Mouse (Mus musculus) lung, postnatal 36 days (tissue): ENCODE data around the gene Adm2.

Experiments used
- DNase-seq: peaks from one replicate; pipeline ENCODE4 v3.0.0; 2022; ENCODE audit warnings: mixed read lengths

The Adm2 gene

GRCm38 (mm10) chr15:89313359-89313758, 9.2 kb upstream of the Adm2 start:
- no peak for DNase-seq

- no peak for DNase-seq
Observed at GRCm38 (mm10) chr15:89314107-89314506, 8.4 kb upstream of the Adm2 start.

- no peak for DNase-seq
Observed at GRCm38 (mm10) chr15:89314511-89315189, 7.9 kb upstream of the Adm2 start.

- DNase-seq: peak; percentile 99
Observed at GRCm38 (mm10) chr15:89315190-89315731, 7.3 kb upstream of the Adm2 start, which contains the start of gene Sbf1. Gene Sbf1 (minus strand): TSS chr15:89315311.

GRCm38 (mm10) chr15:89316146-89316545, 6.4 kb upstream of the Adm2 start:
- peak; percentile 25 for DNase-seq

- DNase-seq: no peak
Observed at GRCm38 (mm10) chr15:89321264-89321663, 1.3 kb upstream of the Adm2 start.

- no peak for DNase-seq
Observed at GRCm38 (mm10) chr15:89323656-89324055, 1.1 kb downstream of the Adm2 start.

GRCm38 (mm10) chr15:89326441-89326840, 3.9 kb downstream of the Adm2 start:
- no peak for DNase-seq

GRCm38 (mm10) chr15:89334271-89334670, 11.8 kb downstream of the Adm2 start, which contains the start of gene Miox:
Gene Miox (plus strand): TSS chr15:89334398.
- DNase-seq: no peak

GRCm38 (mm10) chr15:89334774-89335537, 12.4 kb downstream of the Adm2 start:
- DNase-seq: no peak

- no peak for DNase-seq
Observed at GRCm38 (mm10) chr15:89336422-89336821, 13.9 kb downstream of the Adm2 start.

- no peak for DNase-seq
Observed at GRCm38 (mm10) chr15:89339696-89340095, 17.2 kb downstream of the Adm2 start.

- no peak for DNase-seq
Observed at GRCm38 (mm10) chr15:89340136-89340535, 17.6 kb downstream of the Adm2 start.

GRCm38 (mm10) chr15:89341678-89342077, 19.2 kb downstream of the Adm2 start:
- DNase-seq: no peak

- DNase-seq: peak; percentile 36
Observed at GRCm38 (mm10) chr15:89343325-89343724, 20.8 kb downstream of the Adm2 start.

GRCm38 (mm10) chr15:89350447-89350846, 27.9 kb downstream of the Adm2 start:
- DNase-seq: peak; percentile 45

- DNase-seq: no peak
Observed at GRCm38 (mm10) chr15:89351302-89351701, 28.8 kb downstream of the Adm2 start.

- DNase-seq: no peak
Observed at GRCm38 (mm10) chr15:89352054-89352453, 29.5 kb downstream of the Adm2 start.

- DNase-seq: no peak
Observed at GRCm38 (mm10) chr15:89352795-89353194, 30.3 kb downstream of the Adm2 start.

GRCm38 (mm10) chr15:89353837-89354236, 31.3 kb downstream of the Adm2 start:
- DNase-seq: no peak

- DNase-seq: no peak
Observed at GRCm38 (mm10) chr15:89354455-89354854, 31.9 kb downstream of the Adm2 start.

- peak; percentile 97 for DNase-seq
Observed at GRCm38 (mm10) chr15:89355241-89356187, 33.0 kb downstream of the Adm2 start, which contains the start of the genes Lmf2 and Ncaph2. Gene Lmf2 (minus strand): TSS chr15:89355659. Gene Ncaph2 (plus strand): TSS chr15:89355719.

- peak; percentile 79 for DNase-seq
Observed at GRCm38 (mm10) chr15:89356372-89356771, 33.9 kb downstream of the Adm2 start.
